In the genomic region with DNA sequence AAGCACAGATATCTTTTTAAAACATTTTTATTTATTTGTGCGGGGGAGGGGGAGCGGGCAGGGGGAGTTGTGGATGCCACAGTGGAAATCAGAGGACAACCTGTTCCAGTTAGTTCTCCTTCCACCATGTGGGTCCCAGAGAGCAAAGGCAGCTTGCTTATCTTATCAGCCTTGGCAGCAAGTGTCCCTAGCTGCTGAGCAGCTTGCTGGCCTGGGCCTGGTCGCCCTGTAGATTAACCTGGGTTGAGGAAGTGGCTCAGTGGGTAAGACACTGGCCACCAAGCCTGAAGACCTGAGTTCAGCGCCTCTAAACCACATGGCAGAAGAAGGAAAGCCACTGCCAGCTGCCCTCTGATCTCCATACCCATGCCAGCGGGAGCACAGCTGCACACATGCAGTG, we compare ENCODE assay signal across 22 mouse cellular contexts. TPM values are rescaled to one million over a fixed set of nuclear protein-coding genes. Genes with fewer than 3 reads are reported as not detected.
A peak's percentile ranks its signal among the peaks of the same experiment; 100 is the strongest.
DNase-seq lines count a peak whose midpoint lies in the region; ATAC-seq and TF ChIP-seq lines count a peak whose summit lies in the region.
"Had no signal": no experiment of that assay in that cellular context is flagged by ENCODE, and none has a peak within 500 bp of the region (broad histone marks: within the 10 kb centered on the region; RNA-seq: fewer than 3 reads in every experiment).

No protein-coding gene starts in this region.

- no peaks in the 10 kb centered on the region for H3K79me2 ChIP-seq in MEL (ENCODE audit: control insufficient read depth, insufficient read depth, low read length, poor library complexity)

- TF ChIP-seq POLR2A in MEL (IDR thresholded peaks at IDR 0.05; ENCODE audit: control insufficient read depth in 1 of 2, insufficient read depth in 1 of 2, low read depth in 1 of 2, low read length in 2 of 2, poor library complexity in 1 of 2) = no peak

- WGBS in heart, postnatal 0 days = 71% methylated on average over 5 of the region's 5 CpGs
- WGBS in liver, embryonic 16.5 days (ENCODE audit: insufficient replicate concordance) = 28% methylated on average over 5 of the region's 5 CpGs

- H3K27me3 ChIP-seq in MEL (ENCODE audit: control insufficient read depth in 1 of 2, insufficient read depth in 2 of 2, low read length in 2 of 2) = no peaks in the 10 kb centered on the region; a peak in 1 of 4 replicates
- no peaks in the 10 kb centered on the region for H3K27me3 ChIP-seq in heart, postnatal 0 days (ENCODE audit: control insufficient read depth, insufficient read depth, low read length)
- no peaks in the 10 kb centered on the region for H3K27me3 ChIP-seq in liver, embryonic 16.5 days (ENCODE audit: control insufficient read depth, insufficient read depth, low read depth, low read length)
- H3K27me3 ChIP-seq: embryonic facial prominence, embryonic 15.5 days; neural tube, embryonic 13.5 days had no signal

- ATAC-seq in heart, postnatal 0 days (ENCODE audit: insufficient read depth, low read depth) = peak; percentile 39
- ATAC-seq in liver, embryonic 16.5 days (ENCODE audit: low read depth) = peak; percentile 67

- H3K36me3 ChIP-seq in MEL (ENCODE audit: control insufficient read depth in 1 of 2, insufficient read depth in 2 of 2, low read length in 2 of 2) = peaks cover 0 to 11% of the 10 kb centered on the region in 2 experiments; a peak in 2 of 4 replicates
- no peaks in the 10 kb centered on the region for H3K36me3 ChIP-seq in heart, postnatal 0 days (replicated peaks; ENCODE audit: control insufficient read depth, insufficient read depth, low read length)
- H3K36me3 ChIP-seq in liver, embryonic 16.5 days (ENCODE audit: control insufficient read depth, insufficient read depth) = no peaks in the 10 kb centered on the region
- H3K36me3 ChIP-seq: embryonic facial prominence, embryonic 15.5 days; neural tube, embryonic 13.5 days had no signal

- H3K9me3 ChIP-seq in MEL (replicated peaks; ENCODE audit: insufficient read depth, low read length) = no peaks in the 10 kb centered on the region
- no peaks in the 10 kb centered on the region for H3K9me3 ChIP-seq in heart, postnatal 0 days (replicated peaks; ENCODE audit: control insufficient read depth, low read length)
- no peaks in the 10 kb centered on the region for H3K9me3 ChIP-seq in liver, embryonic 16.5 days (replicated peaks; ENCODE audit: control insufficient read depth, low read length)
- H3K9me3 ChIP-seq: embryonic facial prominence, embryonic 15.5 days; forebrain, embryonic 10.5 days; neural tube, embryonic 13.5 days had no signal

- no peak for TF ChIP-seq CTCF in MEL (IDR thresholded peaks at IDR 0.05 in 2 of 3, conservative IDR thresholded peaks at IDR 0.05 in 1 of 3; ENCODE audit: control insufficient read depth in 1 of 3, insufficient read depth in 1 of 3, low read depth in 2 of 3, low read length in 3 of 3, poor library complexity in 1 of 3, severe bottlenecking in 1 of 3)
- TF ChIP-seq CTCF in heart, postnatal 0 days (IDR thresholded peaks at IDR 0.05; ENCODE audit: low read depth) = no peak

- no peak for TF ChIP-seq RAD21 in MEL (IDR thresholded peaks at IDR 0.05; ENCODE audit: low read depth, low read length)

- no peak overlapping the region for H3K4me3 ChIP-seq in MEL (ENCODE audit: control insufficient read depth in 1 of 2, insufficient read depth in 1 of 2, low read depth in 2 of 2, low read length in 2 of 2)
- no peak overlapping the region for H3K4me3 ChIP-seq in heart, postnatal 0 days (ENCODE audit: low read depth, low read length)
- no peak overlapping the region for H3K4me3 ChIP-seq in liver, embryonic 16.5 days (ENCODE audit: low read depth, low read length)
- H3K4me3 ChIP-seq: embryonic facial prominence, embryonic 15.5 days; forebrain, embryonic 10.5 days; neural tube, embryonic 13.5 days had no signal

- H3K9ac ChIP-seq in MEL (ENCODE audit: control insufficient read depth, low read depth, low read length, poor library complexity, severe bottlenecking) = no peak overlapping the region
- H3K9ac ChIP-seq in heart, postnatal 0 days (replicated peaks; ENCODE audit: low read depth, low read length) = no peak overlapping the region
- H3K9ac ChIP-seq in liver, embryonic 16.5 days (ENCODE audit: low read depth, low read length) = no peak overlapping the region
- H3K9ac ChIP-seq: embryonic facial prominence, embryonic 15.5 days; neural tube, embryonic 13.5 days had no signal

- peaks cover 2 to 11% of the 10 kb centered on the region in 2 experiments; a peak in 3 of 4 replicates for H3K4me1 ChIP-seq in MEL (ENCODE audit: control insufficient read depth in 1 of 2, insufficient read depth in 2 of 2, low read length in 2 of 2)
- peaks cover 14% of the 10 kb centered on the region for H3K4me1 ChIP-seq in heart, postnatal 0 days (ENCODE audit: control insufficient read depth, insufficient read depth)
- peaks cover 6% of the 10 kb centered on the region for H3K4me1 ChIP-seq in liver, embryonic 16.5 days (ENCODE audit: control insufficient read depth, low read depth, low read length)
- H3K4me1 ChIP-seq: forebrain, embryonic 10.5 days; neural tube, embryonic 13.5 days had no signal

- DNase-seq in heart, adult 11 months = peak; percentile 91
- DNase-seq in heart, postnatal 4 days = no peak
- peak; percentile 80 for DNase-seq in MEL (ENCODE audit: low read depth, low spot score)
- no peak for DNase-seq in heart, postnatal 0 days (ENCODE audit: low spot score)
- DNase-seq in lung, postnatal 36 days = no peak
- DNase-seq in layer of hippocampus, postnatal 14 days (ENCODE audit: low spot score in 2 of 2) = no peak
- no peak for DNase-seq in urinary bladder, postnatal 10 days (ENCODE audit: low spot score)
- DNase-seq: cerebellum, postnatal 10 days; embryo, embryonic 11 days; gastrocnemius, postnatal 14 days; kidney, adult 2 months; kidney, postnatal 14 days; right cerebral cortex, postnatal 4 days; thymus, postnatal 4 days had no signal

- H3K27ac ChIP-seq in MEL (ENCODE audit: control insufficient read depth, low read depth, low read length) = no peak overlapping the region; the same call in 1 of the 2 replicates
- no peak overlapping the region for H3K27ac ChIP-seq in heart, postnatal 0 days (ENCODE audit: low read depth)
- no peak overlapping the region for H3K27ac ChIP-seq in liver, embryonic 16.5 days (ENCODE audit: low read length)
- H3K27ac ChIP-seq: embryonic facial prominence, embryonic 15.5 days; forebrain, embryonic 10.5 days; neural tube, embryonic 13.5 days had no signal

- TF ChIP-seq EP300 in MEL (IDR thresholded peaks at IDR 0.05; ENCODE audit: low read depth in 1 of 2, low read length in 2 of 2) = peak; percentile 90 to 92
- no peak for TF ChIP-seq EP300 in heart, postnatal 0 days (IDR thresholded peaks at IDR 0.05; ENCODE audit: low read depth)

- no peak overlapping the region for H3K4me2 ChIP-seq in heart, postnatal 0 days (ENCODE audit: low read depth, low read length)
- H3K4me2 ChIP-seq in liver, embryonic 16.5 days (ENCODE audit: low read depth, low read length) = no peak overlapping the region
- H3K4me2 ChIP-seq: embryonic facial prominence, embryonic 15.5 days; midbrain, embryonic 11.5 days; neural tube, embryonic 13.5 days had no signal

TF ChIP-seq in MEL, 35 proteins besides CTCF, POLR2A, EP300 and RAD21 (continues in another document):
- TF ChIP-seq GATA1 (IDR thresholded peaks at IDR 0.05; ENCODE audit: low read depth, low read length) (peak; percentile 94), MAZ (IDR thresholded peaks at IDR 0.05; ENCODE audit: low read depth, low read length) (no peak), MXI1 (IDR thresholded peaks at IDR 0.05; ENCODE audit: low read depth, low read length) (peak; percentile 46; the same call in 1 of the 2 replicates), JUND (IDR thresholded peaks at IDR 0.05; ENCODE audit: low read depth, low read length) (no peak), MYC (IDR thresholded peaks at IDR 0.05; ENCODE audit: low read depth, low read length) (peak; percentile 77), E2F4 (IDR thresholded peaks at IDR 0.05; ENCODE audit: borderline replicate concordance, low read depth, low read length) (no peak), BHLHE40 (IDR thresholded peaks at IDR 0.05; ENCODE audit: borderline replicate concordance, low read depth, low read length) (0 out of 2 replicates have a peak, but pooled peaks have one; percentile 21), USF1 (IDR thresholded peaks at IDR 0.05; ENCODE audit: low read depth, low read length) (no peak), KAT2A (conservative IDR thresholded peaks at IDR 0.05; ENCODE audit: low read depth, low read length) (no peak), MAX (IDR thresholded peaks at IDR 0.05; ENCODE audit: low read length) (peak; percentile 64; the same call in 1 of the 2 replicates), MAFK (IDR thresholded peaks at IDR 0.05; ENCODE audit: borderline replicate concordance, low read depth, low read length) (no peak)

RNA-seq across cellular contexts. Expression of a gene that starts 22.8 kb away (rescaled TPM):
- 1 to 10 TPM; 7.0 to 7.1 TPM for total RNA-seq in heart, postnatal 4 days (2021)
- not detected in 2 replicates for total RNA-seq in MEL (2012; rRNA removed)
- not detected for polyA plus RNA-seq in MEL (2012; ENCODE audit: insufficient read depth in 1 of 2, insufficient read length in 2 of 2, low read depth in 1 of 2, low replicate concordance in 2 of 2, missing spikeins in 1 of 2)
- 1.9 and 2.2 TPM in 2 replicates for total RNA-seq in heart, postnatal 0 days (2014; rRNA removed; ENCODE audit: low replicate concordance)
- polyA plus RNA-seq in heart, postnatal 0 days (2015; fragmentation: Nextera tagmentation; extraction: Ambion mirVana) = 1.5 and 1.6 TPM in 2 replicates
- 0.08 TPM in 2 replicates for polyA plus RNA-seq in liver, embryonic 16.5 days (2015; fragmentation: Nextera tagmentation; extraction: Ambion mirVana)
- total RNA-seq in layer of hippocampus, postnatal 14 days (2021) = 10 to 100 TPM; 26.0 to 28.6 TPM

RNA-seq across cellular contexts. Expression of a gene that starts 56.0 kb away (rescaled TPM):
- under 1 TPM; 0.32 to 0.88 TPM for total RNA-seq in heart, postnatal 4 days (2021)
- total RNA-seq in MEL (2012; rRNA removed) = 1.0 and 1.1 TPM in 2 replicates
- polyA plus RNA-seq in MEL (2012; ENCODE audit: insufficient read depth in 1 of 2, insufficient read length in 2 of 2, low read depth in 1 of 2, low replicate concordance in 2 of 2, missing spikeins in 1 of 2) = 1 to 10 TPM in 1 of 2 experiments, not detected in 1; 2.0 TPM
- total RNA-seq in heart, postnatal 0 days (2014; rRNA removed; ENCODE audit: low replicate concordance) = not detected in 2 replicates
- polyA plus RNA-seq in heart, postnatal 0 days (2015; fragmentation: Nextera tagmentation; extraction: Ambion mirVana) = 0.47 and 0.51 TPM in 2 replicates
- 0.05 and 0.06 TPM in 2 replicates for polyA plus RNA-seq in liver, embryonic 16.5 days (2015; fragmentation: Nextera tagmentation; extraction: Ambion mirVana)
- 1 to 10 TPM; 2.8 to 2.9 TPM for total RNA-seq in layer of hippocampus, postnatal 14 days (2021)

RNA-seq across cellular contexts. Expression of a gene that starts 56.0 kb away (rescaled TPM):
- total RNA-seq in heart, postnatal 4 days (2021) = not detected
- not detected in 2 replicates for total RNA-seq in MEL (2012; rRNA removed)
- not detected for polyA plus RNA-seq in MEL (2012; ENCODE audit: insufficient read depth in 1 of 2, insufficient read length in 2 of 2, low read depth in 1 of 2, low replicate concordance in 2 of 2, missing spikeins in 1 of 2)
- total RNA-seq in heart, postnatal 0 days (2014; rRNA removed; ENCODE audit: low replicate concordance) = not detected in 2 replicates
- not detected in 2 replicates for polyA plus RNA-seq in heart, postnatal 0 days (2015; fragmentation: Nextera tagmentation; extraction: Ambion mirVana)
- polyA plus RNA-seq in liver, embryonic 16.5 days (2015; fragmentation: Nextera tagmentation; extraction: Ambion mirVana) = not detected in 2 replicates
- total RNA-seq in layer of hippocampus, postnatal 14 days (2021) = not detected
- total RNA-seq: gastrocnemius, postnatal 14 days; heart, postnatal 36 days; layer of hippocampus, postnatal 10 days had no signal
- polyA plus RNA-seq: embryonic facial prominence, embryonic 15.5 days; forebrain, embryonic 10.5 days; kidney, adult 2 months; midbrain, embryonic 11.5 days; neural tube, embryonic 13.5 days; testis, adult 2 months had no signal

Comparison
In these comparisons a context has a peak if more than half of its experiments do, and no peak if none do; other contexts are left out.
1. DNase-seq: peak in heart, adult 11 months (single experiment) and MEL (single experiment); none in heart, postnatal 4 days (single experiment), heart, postnatal 0 days (single experiment), lung, postnatal 36 days (single experiment), layer of hippocampus, postnatal 14 days (0 of 2) and urinary bladder, postnatal 10 days (single experiment).